Mouse (Mus musculus): ENCODE measurements at regions not wholly inside any gene's neighbourhood (a gene's known extent, or its start where the extent isn't known, plus 50 kb on each side); places are given as distances from the start of the nearest gene placed in this dataset.

DNA sequence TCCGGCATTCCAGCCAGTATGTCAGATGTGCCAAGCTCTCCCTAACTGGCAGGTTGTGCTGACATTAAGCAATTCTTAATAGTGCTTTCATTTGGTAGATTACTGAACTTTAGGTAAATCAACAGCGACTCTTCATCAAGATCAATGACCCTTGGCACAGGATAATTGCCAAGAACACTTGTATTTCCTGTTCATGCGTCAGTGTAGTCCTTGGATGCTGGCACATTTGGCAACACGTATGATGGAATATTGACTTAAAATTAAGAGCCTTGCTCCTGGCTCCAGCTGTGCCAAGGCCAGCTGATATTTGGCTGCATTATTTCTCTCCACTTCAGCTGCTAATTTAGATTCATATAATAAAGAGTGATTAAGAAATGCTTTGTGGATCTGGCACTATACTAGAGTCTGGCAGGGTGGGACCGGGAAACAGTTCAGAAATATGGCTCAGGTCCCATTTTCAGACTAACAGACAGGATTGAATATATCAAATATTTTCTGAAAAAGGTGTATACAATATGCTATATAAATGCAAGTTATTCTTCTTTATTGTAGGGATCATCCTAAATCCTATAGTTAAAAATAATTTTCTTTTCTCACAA, 365.5 kb downstream of the Mllt3 start:
- no peak for DNase-seq (ENCODE audit: low spot score)

DNA sequence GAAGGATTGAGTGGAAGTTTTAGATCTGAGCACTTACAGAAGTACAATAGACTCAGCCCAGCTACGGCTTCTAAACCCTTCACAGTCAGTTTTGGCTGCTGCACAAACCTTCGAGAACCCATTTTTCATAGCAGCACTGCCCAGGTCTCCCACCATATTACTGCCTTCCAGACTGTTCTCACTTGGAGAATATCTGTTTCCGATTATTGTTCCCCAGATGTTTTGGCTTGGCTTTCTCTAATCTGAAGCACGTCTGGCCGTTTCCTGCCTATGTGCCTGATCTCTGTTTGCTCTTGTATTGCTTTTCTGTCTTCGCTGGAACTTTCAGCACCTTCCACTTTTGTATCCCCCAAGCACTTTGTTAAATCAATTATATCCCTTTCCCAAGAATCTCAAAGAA, 368.0 kb downstream of the Mllt3 start:
- DNase-seq (ENCODE audit: low spot score) = no peak

DNA sequence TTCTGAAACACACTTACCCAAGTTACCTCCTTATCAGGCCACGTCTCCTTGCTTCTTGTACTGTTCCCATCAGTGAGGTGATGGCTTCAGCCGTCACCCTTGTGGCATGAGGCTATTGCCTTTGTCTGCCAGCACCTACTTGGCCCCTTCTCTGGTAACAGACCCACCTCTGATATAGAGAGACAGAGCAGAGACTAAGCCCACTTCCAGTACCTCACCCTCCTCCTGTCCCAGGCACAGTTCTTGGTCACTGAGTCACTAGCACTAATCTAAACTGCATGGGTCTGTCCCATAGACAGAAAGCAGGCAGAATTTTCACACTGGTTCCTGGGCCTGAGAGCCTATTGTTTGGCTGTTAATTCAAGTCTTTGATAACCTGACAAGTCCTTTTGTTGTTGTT, 370.3 kb downstream of the Mllt3 start:
- DNase-seq (ENCODE audit: low spot score) = no peak

DNA sequence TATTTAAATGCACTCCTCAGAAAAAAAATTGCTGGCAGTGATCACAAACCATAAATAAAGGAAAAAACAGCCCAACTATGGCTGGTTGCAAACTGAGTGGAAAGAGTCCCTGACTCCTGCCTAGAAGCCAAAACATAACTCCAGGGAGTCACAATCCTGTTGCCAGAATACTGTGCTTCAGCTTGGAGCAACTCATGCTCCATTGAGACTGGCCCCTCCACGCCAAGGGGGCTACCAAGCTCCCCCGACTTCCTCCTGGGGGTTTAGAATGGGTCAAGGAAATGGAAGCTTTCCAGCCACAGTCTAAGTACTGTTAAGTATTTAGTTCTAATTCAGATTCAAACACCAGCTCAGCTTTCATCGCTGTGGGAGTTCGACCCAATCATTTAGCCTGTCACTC, 374.8 kb downstream of the Mllt3 start:
- DNase-seq (ENCODE audit: low spot score) = no peak

DNA sequence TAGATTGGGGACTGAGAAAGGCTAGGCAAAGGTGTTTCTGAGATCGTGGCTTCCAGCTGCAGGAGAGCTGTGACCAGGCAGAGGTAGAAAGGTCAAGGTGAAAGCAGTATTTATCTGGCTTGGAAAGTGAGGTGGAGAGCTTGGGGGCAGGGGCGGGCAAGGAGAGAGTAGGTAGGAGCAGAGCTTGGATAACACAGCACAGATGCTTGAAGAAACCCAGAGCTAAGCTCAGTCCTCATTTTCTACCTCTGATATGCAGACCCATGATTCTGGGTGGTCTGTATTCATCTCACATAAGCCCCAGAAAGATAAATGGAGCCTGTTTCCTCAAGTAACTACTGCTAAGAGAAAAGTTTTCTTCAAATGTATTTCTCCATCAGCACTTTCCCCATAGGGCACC, 375.3 kb downstream of the Mllt3 start:
- no peak for DNase-seq (ENCODE audit: low spot score)

DNA sequence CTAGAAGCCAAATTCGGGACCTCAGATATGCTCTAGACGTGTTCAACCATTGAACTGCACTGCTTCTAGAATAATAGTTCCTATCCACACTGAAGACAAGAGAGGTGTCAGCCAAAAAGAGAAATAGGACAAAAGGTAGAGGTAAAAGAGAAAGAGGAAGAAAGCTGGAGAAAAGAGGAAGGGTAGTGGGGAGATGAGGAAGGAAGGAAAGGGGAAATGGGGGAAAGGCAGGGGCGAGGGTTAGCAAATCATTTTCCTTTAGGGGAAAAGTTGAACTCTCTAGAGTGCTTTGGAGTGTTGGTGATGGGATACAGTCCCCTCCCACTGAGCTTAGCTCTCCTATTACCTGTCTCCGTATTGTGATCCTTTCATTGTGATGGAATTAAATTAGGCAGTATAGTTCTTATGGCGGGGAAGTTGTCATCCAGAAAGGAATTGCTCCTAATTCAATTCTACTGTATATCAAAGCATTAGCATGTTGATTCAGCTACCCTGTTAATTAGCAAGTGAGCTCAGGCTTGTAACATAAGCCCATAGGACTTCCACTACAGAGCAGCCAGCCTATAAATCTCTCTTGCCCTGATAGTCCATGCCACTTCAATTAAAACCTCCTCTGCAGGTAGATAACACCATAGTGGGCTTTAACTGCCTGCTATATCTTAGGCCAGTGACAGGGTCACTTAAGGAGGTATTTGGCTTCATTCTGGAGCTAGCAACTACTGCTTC, 379.6 kb downstream of the Mllt3 start:
- no peak for DNase-seq (ENCODE audit: low spot score)

DNA sequence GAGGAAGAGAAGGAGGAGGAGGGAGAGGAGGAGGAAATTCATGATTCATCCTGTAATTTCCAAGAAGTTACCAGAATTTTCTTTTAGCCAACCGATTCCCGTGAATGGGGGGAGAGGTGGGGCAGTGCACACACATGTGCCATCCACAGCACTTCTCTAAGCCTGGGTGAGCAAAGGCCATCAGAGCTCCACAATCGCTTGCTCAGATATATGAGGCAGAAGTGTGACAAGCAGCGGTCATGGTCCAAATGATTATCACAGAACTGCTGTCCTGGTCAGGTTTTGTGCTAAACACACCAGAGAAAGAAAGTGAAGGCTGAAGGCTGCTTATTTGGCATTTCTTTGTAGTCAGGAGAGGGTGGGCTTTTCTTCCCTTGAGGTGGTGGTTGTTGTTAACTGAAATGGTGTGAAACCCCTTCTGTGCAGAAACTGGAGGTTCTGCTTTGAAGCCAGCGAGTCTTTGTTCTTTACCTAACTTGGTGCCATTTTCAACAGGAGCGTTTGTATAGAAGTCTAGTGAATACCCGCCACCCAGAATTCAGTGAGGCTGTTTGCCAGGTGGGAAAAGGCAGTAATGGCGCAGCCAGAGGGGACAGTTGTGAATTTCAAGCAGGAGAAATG, 380.7 kb downstream of the Mllt3 start:
- DNase-seq (ENCODE audit: low spot score) = no peak

DNA sequence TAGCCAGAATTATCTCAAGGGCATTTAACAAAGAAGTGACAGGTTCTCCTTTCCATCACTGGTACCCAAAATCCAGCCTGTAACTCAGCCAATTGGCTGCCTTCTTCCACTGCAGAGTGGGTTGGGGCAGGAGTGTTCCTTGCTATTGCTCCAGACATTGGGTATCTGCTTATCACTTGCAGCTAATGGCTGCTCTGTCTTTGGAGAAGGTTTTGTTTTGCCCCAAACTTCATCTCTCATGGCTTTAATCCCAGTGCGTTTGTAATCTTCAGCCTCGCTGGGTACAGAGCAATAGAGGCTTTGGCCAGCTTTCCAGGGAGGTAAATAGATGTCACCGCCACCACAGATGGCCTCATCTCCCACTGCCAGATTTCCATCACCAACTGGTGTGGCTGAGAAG, 381.9 kb downstream of the Mllt3 start:
- no peak for DNase-seq (ENCODE audit: low spot score)

DNA sequence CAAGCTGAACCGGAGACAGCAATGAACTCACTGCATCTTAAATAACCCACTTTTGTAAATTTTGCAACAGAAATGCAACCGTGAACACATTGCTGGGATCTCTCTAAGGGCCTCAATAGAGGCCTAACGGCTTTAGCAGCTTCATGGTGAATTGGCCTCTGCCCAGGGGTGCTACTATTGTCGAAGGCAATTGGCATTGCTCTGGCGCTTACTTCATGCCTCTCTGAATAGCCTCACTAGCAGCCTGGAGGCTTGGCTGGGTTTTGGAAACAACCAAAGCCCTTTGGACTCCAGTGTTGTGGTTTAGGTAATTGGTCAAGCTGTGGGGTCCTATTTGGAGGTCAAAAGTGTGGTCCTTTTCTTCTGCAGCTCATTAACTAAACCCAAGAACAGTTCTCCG, 382.3 kb downstream of the Mllt3 start:
- no peak for DNase-seq (ENCODE audit: low spot score)

DNA sequence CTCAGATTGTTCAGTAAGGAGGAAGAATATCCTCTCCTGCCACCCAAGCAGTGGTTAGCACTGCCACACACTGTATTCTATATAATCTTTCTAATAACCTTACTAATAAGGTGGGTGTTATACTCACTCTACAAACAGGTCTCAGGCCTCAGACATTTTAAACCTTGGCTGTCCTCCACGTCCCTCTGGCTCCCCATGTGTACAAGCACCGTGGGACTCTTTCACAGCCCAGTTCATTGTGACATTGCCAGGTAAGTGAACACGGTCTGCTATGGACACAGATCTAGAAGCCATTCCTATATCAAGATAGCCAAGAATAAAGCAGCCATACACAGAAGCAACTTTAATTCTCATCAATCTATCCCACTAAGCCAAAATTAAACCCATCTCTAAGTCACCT, 382.8 kb downstream of the Mllt3 start:
- no peak for DNase-seq (ENCODE audit: low spot score)

DNA sequence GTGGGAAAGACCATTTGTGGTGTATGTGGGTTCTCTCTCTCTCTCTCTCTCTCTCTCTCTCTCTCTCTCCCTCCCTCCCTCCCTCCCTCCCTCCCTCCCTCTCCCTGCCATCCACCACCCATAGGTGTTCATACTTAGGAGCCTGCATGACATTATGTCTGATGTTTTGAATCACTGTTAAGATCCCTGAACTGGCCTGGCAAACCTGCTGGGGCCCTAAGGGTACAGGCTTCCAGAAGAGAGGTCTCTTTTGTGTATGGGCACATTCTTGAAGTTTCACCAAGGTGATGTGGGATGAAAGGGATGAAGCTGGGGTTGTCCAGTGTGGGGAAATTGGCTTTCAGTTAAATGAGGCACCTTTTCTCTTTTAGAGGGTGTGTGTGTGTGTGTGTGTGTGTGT, 384.2 kb downstream of the Mllt3 start:
- DNase-seq (ENCODE audit: low spot score) = no peak

DNA sequence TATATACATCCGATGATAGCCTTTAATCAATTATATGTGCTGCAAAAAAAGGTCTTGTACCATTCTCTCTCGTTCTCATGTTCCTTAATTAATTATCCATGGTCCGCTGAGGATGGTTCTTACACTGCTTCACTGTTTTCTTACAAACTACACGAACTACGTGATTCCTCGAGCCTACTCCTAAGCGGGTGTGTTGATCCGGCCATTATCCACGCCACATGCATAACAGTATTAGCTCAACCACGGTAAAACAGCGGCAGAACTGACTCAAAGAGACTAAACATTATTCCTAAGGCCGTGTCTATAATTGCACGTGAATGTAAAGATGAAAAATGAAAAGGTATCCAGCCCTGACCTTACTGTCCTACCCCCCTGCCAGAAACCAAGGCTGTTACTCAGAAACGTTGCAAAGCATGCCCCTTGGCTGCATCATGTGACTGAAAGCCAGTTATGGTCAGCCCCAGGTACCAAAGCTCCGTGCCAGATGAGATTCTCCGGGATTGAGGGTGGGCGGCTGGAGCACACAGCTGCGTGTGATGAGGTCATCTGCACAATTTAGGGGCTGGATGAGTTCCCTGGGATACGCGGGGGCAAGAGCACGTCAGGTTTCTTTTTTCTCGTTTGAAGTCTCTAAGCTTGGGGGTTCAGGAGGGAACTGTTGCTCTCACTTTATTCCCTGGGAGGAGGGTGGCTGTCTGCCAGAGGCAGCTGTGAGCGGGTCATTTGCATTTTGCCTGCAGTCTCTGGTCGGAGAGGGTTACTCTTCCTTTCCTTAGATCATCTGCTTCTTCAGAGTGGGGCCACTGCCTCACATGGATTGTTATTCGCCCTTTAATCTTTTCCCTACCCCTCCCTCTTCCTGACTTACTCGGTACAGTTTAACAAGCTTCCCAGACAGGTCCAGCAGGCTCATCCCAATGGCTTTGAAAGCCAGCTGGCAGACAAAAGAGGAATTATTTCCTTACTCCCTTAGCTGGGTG, 384.9 kb downstream of the Mllt3 start:
- DNase-seq (ENCODE audit: low spot score) = peak; percentile 24

DNA sequence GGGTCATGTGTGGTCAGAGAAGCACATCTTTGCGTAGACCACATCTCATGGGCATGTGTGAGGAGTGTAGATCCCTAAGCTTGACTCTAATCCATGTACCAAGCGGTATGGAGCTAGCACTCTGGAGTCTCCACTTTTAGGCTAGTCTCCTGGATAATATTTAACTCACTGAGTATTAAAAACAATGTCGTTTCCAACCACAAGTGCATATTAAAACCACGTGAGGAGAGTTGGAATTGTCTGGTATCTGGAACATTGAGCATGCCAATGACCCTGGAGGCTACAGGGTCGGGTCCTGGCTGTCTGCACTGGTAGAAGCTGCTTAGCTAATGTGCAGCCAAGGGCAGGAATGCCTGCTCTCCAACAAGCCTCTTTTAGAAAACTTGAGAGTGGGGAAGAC, 391.2 kb downstream of the Mllt3 start:
- DNase-seq (ENCODE audit: low spot score) = no peak

DNA sequence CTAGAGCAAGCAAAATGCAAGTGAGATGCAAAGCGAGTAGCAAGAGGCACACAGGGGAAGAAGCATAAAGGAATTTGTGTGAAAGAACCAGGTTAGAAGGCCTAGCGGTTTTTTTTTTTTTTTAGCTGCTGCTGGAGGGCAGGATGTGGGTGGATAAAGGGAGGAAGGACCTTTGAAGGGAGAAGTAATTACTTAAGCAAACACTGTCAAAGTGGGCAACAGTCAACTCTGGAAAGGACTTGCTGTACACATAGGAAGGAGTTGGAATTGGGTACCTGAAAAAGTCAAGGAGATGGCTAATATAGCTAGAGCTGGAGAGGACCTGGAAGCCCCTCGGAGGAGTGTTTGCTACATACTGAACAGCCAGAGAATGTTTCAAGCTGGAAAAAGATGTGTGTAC, 391.6 kb downstream of the Mllt3 start:
- DNase-seq (ENCODE audit: low spot score) = no peak

DNA sequence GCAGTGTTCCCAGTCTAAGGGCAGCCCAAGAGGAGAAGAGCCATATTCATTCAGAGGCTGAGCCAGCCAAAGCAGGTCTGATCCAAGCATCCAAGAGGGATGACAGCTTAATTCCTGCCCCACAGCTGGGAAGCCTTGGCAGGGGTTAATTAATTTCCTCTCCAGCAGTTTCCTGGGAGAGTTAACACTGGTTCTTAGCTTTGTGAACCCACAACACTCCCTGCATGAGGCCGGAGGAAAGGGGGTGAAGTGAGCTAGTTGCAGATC, 394.9 kb downstream of the Mllt3 start:
- no peak for DNase-seq (ENCODE audit: low spot score)

DNA sequence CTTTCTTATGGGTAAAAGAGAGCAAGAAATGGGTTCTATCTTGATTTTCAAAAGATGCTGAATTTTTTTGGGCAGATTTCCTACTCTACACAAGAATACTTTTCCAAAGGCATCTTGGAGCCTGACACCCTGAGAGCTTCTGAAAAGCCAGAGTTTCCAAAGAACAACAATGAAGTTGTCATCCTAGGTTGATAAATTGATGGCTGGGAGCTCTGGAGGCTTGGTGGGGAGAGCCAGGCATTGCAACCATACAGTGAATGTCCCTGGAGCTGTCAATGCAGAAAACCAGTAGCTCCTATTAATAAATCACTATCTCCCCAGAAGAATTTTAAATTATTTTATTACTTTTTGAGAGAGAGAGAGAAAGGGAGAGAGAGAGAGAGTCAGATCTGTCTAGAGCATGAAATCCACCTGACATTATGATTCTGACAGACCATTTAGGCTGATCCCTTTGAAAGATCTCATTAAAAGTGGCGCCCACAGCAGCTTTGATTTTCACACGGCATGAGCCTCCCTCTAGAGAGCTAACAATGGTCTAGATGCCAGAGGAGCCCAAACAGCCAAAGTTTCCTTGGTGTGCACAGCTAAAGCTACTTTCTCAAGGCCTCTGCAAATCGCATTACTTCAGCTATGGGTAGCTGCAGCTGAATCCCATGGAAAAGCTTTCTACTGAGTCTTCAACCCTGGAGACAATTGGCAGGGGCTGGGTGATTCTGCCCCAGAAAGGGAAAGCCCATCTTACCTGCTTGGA, 395.4 kb downstream of the Mllt3 start:
- no peak for DNase-seq (ENCODE audit: low spot score)

DNA sequence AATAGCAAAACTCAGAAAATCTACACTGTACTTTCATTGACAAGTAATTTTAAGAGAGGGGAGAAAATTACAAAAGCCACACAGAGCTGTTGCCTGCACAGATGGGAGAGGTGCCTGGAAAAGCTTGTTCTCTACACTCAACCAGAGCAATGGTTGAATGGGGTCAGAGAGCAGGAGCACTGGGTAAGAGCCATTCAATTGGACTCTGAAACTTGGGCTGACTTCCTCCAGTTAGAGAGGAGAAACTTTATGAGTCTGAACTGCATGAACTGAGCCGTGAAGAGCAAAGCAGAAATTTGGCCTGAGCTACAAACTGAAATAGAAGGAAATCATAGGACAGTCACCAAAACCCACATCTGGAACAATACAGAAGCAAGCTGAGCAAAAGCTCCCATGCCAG, 380.8 kb upstream of the Slc24a2 start:
- no peak for DNase-seq (ENCODE audit: low spot score)

DNA sequence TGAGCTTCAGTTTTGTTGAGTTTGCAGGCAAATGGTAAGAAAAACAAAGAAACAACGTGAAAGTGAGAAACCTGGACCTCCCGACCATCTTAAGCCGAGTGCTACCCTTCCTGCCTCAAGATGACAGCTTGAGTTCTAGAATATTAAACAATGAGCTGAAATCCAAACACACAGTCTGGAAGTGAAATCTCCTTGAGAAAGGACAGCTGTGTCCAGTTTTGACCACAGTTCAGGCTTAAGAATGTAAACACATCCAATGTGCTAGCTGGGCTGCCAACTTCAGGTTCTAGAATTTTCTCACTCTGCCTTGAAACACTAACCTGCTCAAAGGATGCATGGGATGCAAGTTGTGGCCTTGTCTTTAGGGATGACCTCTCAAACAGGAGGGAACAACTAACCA, 363.4 kb upstream of the Slc24a2 start:
- no peak for DNase-seq (ENCODE audit: low spot score)

DNA sequence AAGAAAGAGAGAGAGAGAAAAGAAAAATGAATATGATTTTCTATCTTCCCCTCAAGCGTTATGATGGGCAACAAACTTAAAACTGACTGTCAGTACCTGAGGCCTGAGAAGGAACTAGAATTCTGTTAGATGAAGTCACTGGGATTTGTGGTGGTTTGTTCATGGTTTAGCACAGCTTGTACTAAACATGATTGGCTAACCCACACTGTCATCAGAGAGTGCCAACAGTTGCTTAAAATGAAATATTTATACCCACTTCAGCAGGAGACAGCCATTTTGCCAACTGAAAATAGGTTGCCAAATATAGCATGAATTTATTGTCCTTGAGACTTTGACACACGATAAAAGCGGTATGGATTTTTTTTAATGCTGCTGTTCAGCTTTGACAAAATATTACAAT, 360.5 kb upstream of the Slc24a2 start:
- DNase-seq (ENCODE audit: low spot score) = no peak

DNA sequence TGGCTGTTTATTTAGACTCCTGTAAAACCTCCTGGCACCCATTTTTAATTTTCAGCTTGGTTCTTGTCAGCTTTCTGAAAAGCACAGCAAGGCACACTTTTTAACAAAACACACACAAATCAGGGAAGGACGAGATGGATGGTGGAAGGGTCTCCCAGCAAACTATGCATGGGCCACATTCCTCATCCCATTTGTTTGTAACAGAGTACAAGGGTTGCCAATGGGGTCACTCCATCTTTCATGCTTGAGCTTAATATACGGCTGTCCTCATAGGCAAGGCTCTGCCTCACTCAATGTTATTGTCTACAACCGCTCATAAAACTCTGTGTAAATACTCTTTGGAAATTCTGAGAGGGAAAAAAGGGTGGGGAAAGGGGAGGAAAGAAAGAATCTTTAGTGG, 347.9 kb upstream of the Slc24a2 start:
- DNase-seq (ENCODE audit: low spot score) = no peak

DNA sequence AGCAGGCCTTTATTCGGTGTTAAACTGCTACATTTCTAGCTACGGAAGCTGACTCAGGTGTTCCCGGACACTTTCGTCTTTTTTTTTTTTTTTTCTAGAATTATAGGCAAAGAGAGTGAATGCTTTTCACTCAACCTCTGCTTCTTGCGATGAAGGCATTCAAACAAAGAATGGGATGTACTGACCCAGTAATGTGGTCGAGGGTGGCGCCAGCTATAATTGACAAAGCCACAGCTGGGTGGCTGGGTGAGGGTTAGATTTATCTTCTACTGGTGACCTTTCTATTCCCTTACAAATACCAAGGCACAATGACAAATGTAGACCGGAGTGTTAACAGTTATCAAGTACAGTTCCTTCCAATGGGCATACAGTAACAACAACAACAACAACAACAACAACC, 340.7 kb upstream of the Slc24a2 start:
- no peak for DNase-seq (ENCODE audit: low spot score)

DNA sequence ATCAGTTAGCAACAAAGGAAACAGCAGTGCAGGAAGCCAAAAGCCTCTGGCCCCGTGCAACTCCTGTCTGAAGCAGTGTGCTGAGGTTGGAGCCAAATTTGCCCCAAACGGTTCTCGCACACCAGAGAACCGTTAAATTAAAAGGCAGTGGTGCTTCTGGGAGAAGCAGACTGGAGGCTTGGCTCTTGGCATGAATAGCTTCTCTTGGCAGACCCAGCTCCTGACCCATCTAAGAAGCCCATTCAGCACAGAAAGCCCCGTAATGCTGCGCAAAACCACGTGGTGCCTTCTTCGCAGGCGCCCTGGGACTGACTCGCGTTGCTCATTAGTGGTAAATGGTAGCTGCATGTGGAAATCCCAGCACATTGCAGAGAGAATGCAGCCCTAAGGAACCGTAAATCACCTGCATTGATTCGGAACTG, 340.2 kb upstream of the Slc24a2 start:
- DNase-seq (ENCODE audit: low spot score) = no peak

All from urinary bladder, adult 2 months (tissue).